Mouse (Mus musculus) brain, embryonic 14.5 days (tissue): Measurements from ENCODE around the gene Mipep. TPM values are rescaled to one million over a fixed set of nuclear protein-coding genes. Genes with fewer than 3 reads are reported as not detected.
A peak's percentile ranks its signal among the peaks of the same experiment; 100 is the strongest.

Experiments
- DNase-seq: peaks from one replicate; pipeline ENCODE4 v3.0.0-alpha.2; 2011; ENCODE audit warnings: low read depth
- CTCF ChIP-seq: fragments of 200-500 bp; IDR thresholded peaks from 2 replicates; pipeline ENCODE4 v1.5.1; 2012; ENCODE audit warnings: inconsistent platforms, mild to moderate bottlenecking, moderate library complexity, borderline replicate concordance; ENCODE audit not compliant: insufficient read depth, insufficient read length; ENCODE audit errors: extremely low read depth
- POLR2A ChIP-seq: fragments of 200-500 bp; IDR thresholded peaks from 2 replicates; pipeline ENCODE4 v1.6.1; 2012; ENCODE audit warnings: mild to moderate bottlenecking, inconsistent platforms, borderline replicate concordance; ENCODE audit not compliant: poor library complexity, insufficient read depth, insufficient read length, severe bottlenecking; ENCODE audit errors: extremely low read depth
- polyA plus RNA-seq: library from polyadenylated mRNA; depleted of rRNA; stranded (reverse); fragments of >200 nt; gene quantifications from 2 replicates; pipeline ENCODE4 v1.2.3, GENCODE M21; 2012

Mipep gene
- polyA plus RNA-seq, 1 experiment, result 13.6 TPM

DNA sequence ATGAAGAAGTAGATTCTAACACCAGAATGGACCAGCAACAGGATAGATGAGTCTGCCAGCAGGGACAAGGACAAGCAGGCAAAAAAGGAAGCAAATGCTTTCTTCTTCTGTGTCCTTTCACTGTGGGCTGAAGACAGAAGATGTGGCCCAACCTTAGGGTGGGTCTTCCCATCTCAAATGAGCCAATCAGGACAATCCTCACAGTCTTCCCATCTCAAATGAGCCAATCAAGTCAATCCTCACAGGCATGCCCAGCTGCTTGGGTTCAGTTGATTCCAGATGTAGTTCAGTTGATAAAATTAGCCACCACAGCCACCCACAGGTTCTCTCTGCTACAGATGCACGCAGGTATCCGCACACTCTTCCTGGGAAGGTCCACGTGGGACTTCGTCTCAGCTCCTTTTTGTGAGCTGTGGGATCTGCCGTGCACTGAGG is 6.9 kb upstream of the Mipep start:
- TF ChIP-seq CTCF, result no peak
- no peak for TF ChIP-seq POLR2A
- DNase-seq, result no peak

- no peak for DNase-seq
- TF ChIP-seq CTCF (no peak), POLR2A (no peak)
Measured at GRCm38 (mm10) chr14:60779198-60779597, 5.2 kb upstream of the Mipep start.

DNA sequence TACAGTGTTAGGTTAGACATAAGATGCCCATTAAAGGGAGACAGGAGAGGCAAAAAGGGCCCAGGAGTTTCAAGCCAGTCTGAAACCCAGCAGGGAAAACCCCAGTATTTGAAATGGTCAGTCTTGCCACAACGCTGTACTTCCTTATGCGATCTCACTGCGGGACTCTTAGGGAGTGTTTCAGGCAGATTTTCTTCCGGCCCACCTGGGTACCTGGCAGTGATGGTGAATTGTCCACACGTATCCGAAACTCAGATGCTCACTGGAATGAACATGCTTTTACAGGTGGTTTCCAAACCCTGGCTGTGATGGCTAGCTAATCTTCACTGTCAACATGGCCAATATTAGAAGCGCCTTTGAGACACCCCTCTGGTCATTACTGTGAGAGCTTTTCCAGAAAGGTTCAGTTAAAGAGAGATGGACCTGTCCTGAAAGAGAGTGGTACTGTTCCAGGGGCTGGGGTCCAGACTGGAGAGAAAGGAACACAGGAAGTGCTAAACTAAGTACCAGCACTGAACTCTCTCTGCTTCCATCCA is 2.2 kb upstream of the Mipep start:
- DNase-seq, result no peak
- TF ChIP-seq CTCF, result no peak
- TF ChIP-seq POLR2A, result no peak

- no peak for DNase-seq
Measured at GRCm38 (mm10) chr14:60783196-60783595, 1.2 kb upstream of the Mipep start.

DNA sequence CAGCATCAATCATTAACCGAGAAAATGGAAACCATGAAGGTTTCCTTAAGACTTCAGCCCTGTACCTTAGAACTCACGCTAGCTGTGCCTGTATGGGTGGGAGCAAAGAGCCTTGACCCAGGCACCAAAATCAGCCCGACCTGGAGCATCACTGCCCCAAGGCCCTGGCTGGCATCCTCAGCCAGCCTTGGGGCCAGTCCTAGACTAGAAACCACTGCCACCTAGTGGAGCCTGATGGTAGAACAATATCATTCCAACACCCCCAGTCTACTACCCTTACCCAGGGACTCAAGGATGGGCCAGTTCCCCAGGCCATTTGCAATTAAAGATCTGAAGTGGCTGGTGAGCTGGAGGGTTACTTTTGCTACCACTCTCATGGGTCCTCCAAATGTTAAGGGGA is 5.7 kb downstream of the Mipep start:
- peak; percentile 71 for TF ChIP-seq CTCF
- no peak for TF ChIP-seq POLR2A
- DNase-seq, result peak; percentile 50

More at GRCm38 (mm10) chr14:60783196-60783595, 1.2 kb upstream of the Mipep start:
- no peak for TF ChIP-seq POLR2A
- no peak for TF ChIP-seq CTCF

- TF ChIP-seq CTCF, result no peak
- TF ChIP-seq POLR2A, result no peak
- DNase-seq, result no peak
Measured at GRCm38 (mm10) chr14:60796600-60797322, 12.4 kb downstream of the Mipep start.

- TF ChIP-seq CTCF (no peak), POLR2A (no peak)
- no peak for DNase-seq
Measured at GRCm38 (mm10) chr14:60797596-60797995, 13.2 kb downstream of the Mipep start.

GRCm38 (mm10) chr14:60798721-60799120 is 14.3 kb downstream of the Mipep start:
- no peak for DNase-seq
- TF ChIP-seq POLR2A, result no peak

DNA sequence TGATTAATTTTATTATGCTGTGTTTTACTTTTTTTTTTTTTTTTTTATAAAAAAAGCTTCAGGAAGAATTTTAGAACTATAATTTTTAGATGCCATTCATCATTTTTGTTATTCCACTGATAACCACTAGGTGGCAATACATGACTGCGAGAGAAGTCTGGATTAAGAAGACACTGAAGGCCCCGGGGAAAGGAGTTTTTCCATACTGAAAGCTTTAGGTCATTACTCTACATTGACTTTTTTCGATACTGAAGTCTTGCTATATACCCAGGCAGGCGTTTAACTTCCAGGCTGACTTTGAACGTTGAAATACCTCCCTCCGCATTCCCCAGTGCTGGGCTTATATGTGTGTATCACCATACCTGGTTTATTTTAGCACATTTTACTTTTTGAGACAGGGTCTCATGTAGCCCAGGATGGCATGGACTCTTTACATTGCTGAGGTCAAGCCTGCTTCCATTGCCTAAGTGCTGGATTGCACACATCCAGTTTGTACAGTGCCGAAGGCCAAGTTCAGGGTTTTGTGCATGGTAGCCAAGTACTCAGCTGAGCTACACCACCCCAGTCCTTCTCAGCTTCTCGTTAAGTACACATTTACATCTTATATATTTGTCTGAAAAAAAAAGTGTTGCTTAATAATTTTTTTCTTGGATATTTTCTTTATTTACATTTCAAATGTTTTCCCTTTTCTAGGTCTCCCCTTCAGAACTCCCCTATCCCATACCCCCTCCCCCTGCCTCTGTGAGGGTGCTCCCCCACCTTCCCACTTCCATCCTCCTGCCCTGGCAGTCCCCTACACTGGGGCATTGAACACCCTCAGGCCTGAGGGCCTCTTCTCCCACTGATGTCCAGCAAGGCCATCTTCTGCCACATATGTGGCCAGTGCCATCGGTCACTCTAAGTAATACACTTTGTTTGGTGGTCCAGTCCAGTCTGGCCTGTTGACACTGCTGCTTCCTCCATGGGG is 15.7 kb downstream of the Mipep start:
- peak; percentile 86 for DNase-seq
- TF ChIP-seq CTCF (peak; percentile 53; the same call in 1 of the 2 replicates), POLR2A (no peak)

DNA sequence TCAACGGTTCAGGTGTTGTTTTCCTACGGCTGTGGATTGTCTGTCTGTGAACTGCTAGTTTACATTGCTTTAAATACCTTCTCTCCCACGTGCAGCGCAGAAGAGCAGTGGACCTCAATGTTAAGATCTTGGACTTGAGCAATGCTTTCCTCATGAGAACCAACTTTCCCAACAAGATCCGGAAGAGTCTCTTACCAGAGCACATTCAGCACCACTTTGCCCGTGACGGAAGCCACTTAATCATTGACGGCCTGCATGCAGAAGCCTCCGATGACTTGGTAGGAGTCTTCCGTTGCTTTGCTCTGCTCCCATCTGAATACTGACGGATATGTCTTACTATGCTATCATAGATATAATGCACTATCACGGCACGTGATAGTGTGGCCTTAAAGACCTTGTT is 17.7 kb downstream of the Mipep start:
- no peak for DNase-seq
- no peak for TF ChIP-seq CTCF
- TF ChIP-seq POLR2A, result no peak

GRCm38 (mm10) chr14:60804978-60805377 is 20.6 kb downstream of the Mipep start:
- DNase-seq, result peak; percentile 8
- TF ChIP-seq CTCF (no peak), POLR2A (no peak)
